Mouse (Mus musculus) bone marrow macrophage, adult 2 months (primary cell): ENCODE results near the gene Ptk6.

Experiments used
- CTCF ChIP-seq: IDR thresholded peaks from 2 replicates; pipeline ENCODE4 v1.5.1; 2012; ENCODE audit warnings: low read depth, mild to moderate bottlenecking, low read length, moderate library complexity
- POLR2A ChIP-seq: IDR thresholded peaks from 2 replicates; pipeline ENCODE4 v1.6.1; 2012; ENCODE audit warnings: mild to moderate bottlenecking, low read depth, low read length, borderline replicate concordance

- TF ChIP-seq POLR2A = no peak
- TF ChIP-seq CTCF = no peak
Observed at GRCm38 (mm10) chr2:181152701-181153100, 49.9 kb downstream of the Ptk6 start.
